Mouse (Mus musculus): ENCODE measurements around the gene Plekha8. TPM values are rescaled to one million over a fixed set of nuclear protein-coding genes. Genes with fewer than 3 reads are reported as not detected.

Gene Plekha8
- polyA plus RNA-seq, 2 experiments from 2014 or later: 0.89 to 1.3 TPM

- ATAC-seq: no peak
Observed at GRCm38 (mm10) chr6:54587683-54588082, 7.2 kb upstream of the Plekha8 start.

GRCm38 (mm10) chr6:54588212-54588611 is 6.7 kb upstream of the Plekha8 start:
- ATAC-seq: no peak

GRCm38 (mm10) chr6:54590691-54591090 is 4.2 kb upstream of the Plekha8 start:
- no peak for ATAC-seq

- ATAC-seq: no peak
Observed at GRCm38 (mm10) chr6:54591778-54592177, 3.1 kb upstream of the Plekha8 start.

- peak; percentile 84 for ATAC-seq
Observed at GRCm38 (mm10) chr6:54592938-54593535, 1.9 kb upstream of the Plekha8 start.

GRCm38 (mm10) chr6:54593766-54594468 is 994 bp upstream of the Plekha8 start:
- no peak for ATAC-seq

- peak; percentile 3 for ATAC-seq
Observed at GRCm38 (mm10) chr6:54595330-54595878, 493 bp downstream of the Plekha8 start.

- ATAC-seq: no peak
Observed at GRCm38 (mm10) chr6:54597208-54597607, 2.3 kb downstream of the Plekha8 start, which contains the start of gene Fkbp14. TSS of gene Fkbp14 (minus strand) at chr6:54597308.

GRCm38 (mm10) chr6:54597711-54598110 is 2.8 kb downstream of the Plekha8 start:
- no peak for ATAC-seq

GRCm38 (mm10) chr6:54600681-54601347 is 5.9 kb downstream of the Plekha8 start:
- ATAC-seq: no peak

- no peak for ATAC-seq
Observed at GRCm38 (mm10) chr6:54602891-54603290, 8.0 kb downstream of the Plekha8 start.

GRCm38 (mm10) chr6:54604001-54604715 is 9.2 kb downstream of the Plekha8 start:
- ATAC-seq: no peak

- ATAC-seq: no peak
Observed at GRCm38 (mm10) chr6:54606241-54606640, 11.3 kb downstream of the Plekha8 start.

GRCm38 (mm10) chr6:54617363-54617762 is 22.5 kb downstream of the Plekha8 start:
- no peak for ATAC-seq

- no peak for ATAC-seq
Observed at GRCm38 (mm10) chr6:54619530-54619929, 24.6 kb downstream of the Plekha8 start.

- no peak for ATAC-seq
Observed at GRCm38 (mm10) chr6:54620357-54620756, 25.4 kb downstream of the Plekha8 start.

GRCm38 (mm10) chr6:54628381-54628780 is 33.5 kb downstream of the Plekha8 start:
- no peak for ATAC-seq

- peak; percentile 28 for ATAC-seq
Observed at GRCm38 (mm10) chr6:54629734-54630133, 34.8 kb downstream of the Plekha8 start.

- peak; percentile 40 for ATAC-seq
Observed at GRCm38 (mm10) chr6:54631462-54631861, 36.6 kb downstream of the Plekha8 start.

- ATAC-seq: no peak
Observed at GRCm38 (mm10) chr6:54639877-54640276, 45.0 kb downstream of the Plekha8 start.

- no peak for ATAC-seq
Observed at GRCm38 (mm10) chr6:54641953-54642352, 47.0 kb downstream of the Plekha8 start.

GRCm38 (mm10) chr6:54643181-54643580 is 48.3 kb downstream of the Plekha8 start:
- ATAC-seq: no peak
